Mouse (Mus musculus) heart, embryonic 10.5 days (tissue): Measurements from ENCODE around the gene Cldn19. TPM values are rescaled to one million over a fixed set of nuclear protein-coding genes. Genes with fewer than 3 reads are reported as not detected.

ENCODE experiments used
- DNase-seq: peaks from one replicate; pipeline ENCODE4 v3.0.0-alpha.2; 2017; ENCODE audit warnings: low spot score
- H3K27ac ChIP-seq: fragments of 300-500 bp; sonication (generic); 2 replicates; pipeline ENCODE4 v1.5.1; 2016; ENCODE audit warnings: mild to moderate bottlenecking
- H3K27me3 ChIP-seq: fragments of 300-500 bp; sonication (generic); 2 replicates; pipeline ENCODE4 v1.6.1; 2016; ENCODE audit warnings: mild to moderate bottlenecking; ENCODE audit not compliant: poor library complexity, insufficient read depth, severe bottlenecking
- H3K36me3 ChIP-seq: fragments of 300-500 bp; sonication (generic); 2 replicates; pipeline ENCODE4 v1.6.1; 2016; ENCODE audit warnings: mild to moderate bottlenecking, moderate library complexity
- H3K4me1 ChIP-seq: fragments of 300-500 bp; sonication (generic); 2 replicates; pipeline ENCODE4 v1.6.1; 2016; ENCODE audit warnings: mild to moderate bottlenecking
- H3K4me3 ChIP-seq: fragments of 300-500 bp; sonication (generic); 2 replicates; pipeline ENCODE4 v1.5.1; 2016; ENCODE audit warnings: mild to moderate bottlenecking, moderate library complexity
- H3K9me3 ChIP-seq: fragments of 300-500 bp; sonication (generic); 2 replicates; pipeline ENCODE4 v1.6.1; 2016; ENCODE audit warnings: mild to moderate bottlenecking, moderate library complexity
- WGBS: fragments of 180-500 bp; shearing (Covaris S2); methylation state at CpG from one replicate; pipeline ENCODE4 v1.1.7; 2016; 5-methylcytosine and 5-hydroxymethylcytosine counted together
- polyA plus RNA-seq: library from polyadenylated mRNA; unstranded; fragments of >200 nt; fragmentation: Nextera tagmentation; extraction: Ambion mirVana; gene quantifications from 2 replicates; pipeline ENCODE4 v1.2.1, GENCODE M21; 2016

The Cldn19 gene
- 0.16 TPM in 1 of 2 replicates, not detected in the other for polyA plus RNA-seq

- H3K9me3 ChIP-seq = no peaks in the 10 kb centered on the region
- peak within 1 kb of the TSS; percentile 18; the same call in 1 of the 2 replicates for H3K27ac ChIP-seq
- WGBS = 77% methylated on average over 12 of the region's 12 CpGs
- H3K36me3 ChIP-seq = no peaks in the 10 kb centered on the region
- DNase-seq = no peak
- H3K4me3 ChIP-seq = no peak within 1 kb of the TSS
- peaks cover 9% of the 10 kb centered on the region; the same call in 1 of the 2 replicates for H3K27me3 ChIP-seq
- H3K4me1 ChIP-seq = peaks cover 24% of the 10 kb centered on the region
Observed at GRCm38 (mm10) chr4:119255351-119255750, at the start of gene Cldn19. TSS of gene Cldn19 (plus strand) at chr4:119255414.

- peaks cover 9% of the 10 kb centered on the region for H3K4me1 ChIP-seq
- H3K27me3 ChIP-seq = no peaks in the 10 kb centered on the region
- no peaks in the 10 kb centered on the region for H3K9me3 ChIP-seq
- no peaks in the 10 kb centered on the region for H3K36me3 ChIP-seq
- no peak overlapping the region for H3K27ac ChIP-seq
- WGBS = 72% methylated on average over 8 of the region's 8 CpGs
- no peak overlapping the region for H3K4me3 ChIP-seq
- DNase-seq = no peak
Observed at GRCm38 (mm10) chr4:119216667-119217066, 38.5 kb upstream of the Cldn19 start.

- Histone ChIP-seq H3K36me3 (no peaks in the 10 kb centered on the region), H3K4me3 (0 out of 2 replicates have a peak within 1 kb of the TSS, but pooled peaks have one; percentile 16), H3K27ac (no peak within 1 kb of the TSS), H3K4me1 (peaks cover 9% of the 10 kb centered on the region), H3K9me3 (no peaks in the 10 kb centered on the region), H3K27me3 (no peaks in the 10 kb centered on the region)
- DNase-seq = no peak
- WGBS = 9% methylated on average over 11 of the region's 11 CpGs
Observed at GRCm38 (mm10) chr4:119218169-119218568, 37.0 kb upstream of the Cldn19 start, which contains the start of gene Tmem269. TSS of gene Tmem269 (minus strand) at chr4:119218217.

- Histone ChIP-seq H3K4me3 (no peak overlapping the region), H3K36me3 (peaks cover 49% of the 10 kb centered on the region), H3K9me3 (no peaks in the 10 kb centered on the region), H3K27me3 (no peaks in the 10 kb centered on the region), H3K27ac (no peak overlapping the region), H3K4me1 (no peaks in the 10 kb centered on the region)
- DNase-seq = no peak
- WGBS = 82% methylated on average over 1 of the region's 1 CpGs
Observed at GRCm38 (mm10) chr4:119223696-119224095, 31.5 kb upstream of the Cldn19 start.

- Histone ChIP-seq H3K4me3 (no peak overlapping the region), H3K27ac (no peak overlapping the region), H3K27me3 (no peaks in the 10 kb centered on the region), H3K9me3 (no peaks in the 10 kb centered on the region), H3K4me1 (no peaks in the 10 kb centered on the region), H3K36me3 (peaks cover 49% of the 10 kb centered on the region)
- DNase-seq = no peak
- WGBS = over 99% methylated on average over 3 of the region's 3 CpGs
Observed at GRCm38 (mm10) chr4:119224534-119224933, 30.7 kb upstream of the Cldn19 start.

GRCm38 (mm10) chr4:119225719-119226118 is 29.5 kb upstream of the Cldn19 start:
- Histone ChIP-seq H3K4me1 (no peaks in the 10 kb centered on the region), H3K9me3 (no peaks in the 10 kb centered on the region), H3K36me3 (peaks cover 52% of the 10 kb centered on the region), H3K27ac (no peak overlapping the region), H3K4me3 (no peak overlapping the region), H3K27me3 (no peaks in the 10 kb centered on the region)
- no peak for DNase-seq
- 85% methylated on average over 9 of the region's 9 CpGs for WGBS

- H3K4me1 ChIP-seq = peaks cover 6% of the 10 kb centered on the region; the same call in 1 of the 2 replicates
Observed at GRCm38 (mm10) chr4:119226751-119227150, 28.5 kb upstream of the Cldn19 start.

GRCm38 (mm10) chr4:119232410-119233255 is 22.6 kb upstream of the Cldn19 start, which contains the start of the genes AU022252 and P3h1:
TSS of gene AU022252 (minus strand) at chr4:119232712.
TSS of gene P3h1 (plus strand) at chr4:119232915.
- DNase-seq = peak; percentile 99
- Histone ChIP-seq H3K27me3 (no peaks in the 10 kb centered on the region), H3K4me3 (peak within 1 kb of the TSS; percentile 84), H3K9me3 (no peaks in the 10 kb centered on the region), H3K36me3 (peaks cover 33% of the 10 kb centered on the region), H3K27ac (peak within 1 kb of the TSS; percentile 92), H3K4me1 (peaks cover 18% of the 10 kb centered on the region)
- WGBS = under 1% methylated on average over 71 of the region's 71 CpGs

More at GRCm38 (mm10) chr4:119226751-119227150, 28.5 kb upstream of the Cldn19 start:
- no peaks in the 10 kb centered on the region for H3K9me3 ChIP-seq
- H3K27ac ChIP-seq = no peak overlapping the region
- peaks cover 52% of the 10 kb centered on the region for H3K36me3 ChIP-seq
- no peak for DNase-seq
- no peaks in the 10 kb centered on the region for H3K27me3 ChIP-seq
- H3K4me3 ChIP-seq = no peak overlapping the region
- 91% methylated on average over 11 of the region's 11 CpGs for WGBS

GRCm38 (mm10) chr4:119233256-119233901 is 21.8 kb upstream of the Cldn19 start:
- 0% methylated on average over 36 of the region's 36 CpGs for WGBS
- Histone ChIP-seq H3K36me3 (peaks cover 25% of the 10 kb centered on the region), H3K27me3 (no peaks in the 10 kb centered on the region), H3K9me3 (no peaks in the 10 kb centered on the region), H3K4me3 (peak overlapping the region; percentile 84), H3K27ac (peak overlapping the region; percentile 92), H3K4me1 (peaks cover 18% of the 10 kb centered on the region)
- DNase-seq = peak; percentile 93

GRCm38 (mm10) chr4:119234348-119234747 is 20.9 kb upstream of the Cldn19 start:
- DNase-seq = no peak
- Histone ChIP-seq H3K27me3 (no peaks in the 10 kb centered on the region), H3K27ac (peak overlapping the region; percentile 92), H3K4me3 (peak overlapping the region; percentile 84), H3K36me3 (peaks cover 24% of the 10 kb centered on the region), H3K4me1 (peaks cover 20% of the 10 kb centered on the region), H3K9me3 (no peaks in the 10 kb centered on the region)
- 58% methylated on average over 3 of the region's 3 CpGs for WGBS

- Histone ChIP-seq H3K4me1 (peaks cover 28% of the 10 kb centered on the region), H3K9me3 (no peaks in the 10 kb centered on the region), H3K27ac (no peak overlapping the region), H3K4me3 (no peak overlapping the region), H3K36me3 (peaks cover 55% of the 10 kb centered on the region), H3K27me3 (no peaks in the 10 kb centered on the region)
- 74% methylated on average over 3 of the region's 3 CpGs for WGBS
- no peak for DNase-seq
Observed at GRCm38 (mm10) chr4:119238661-119239060, 16.6 kb upstream of the Cldn19 start.

- DNase-seq = no peak
- Histone ChIP-seq H3K9me3 (no peaks in the 10 kb centered on the region), H3K36me3 (peaks cover 61% of the 10 kb centered on the region), H3K27me3 (no peaks in the 10 kb centered on the region), H3K4me3 (no peak overlapping the region), H3K4me1 (peaks cover 24% of the 10 kb centered on the region), H3K27ac (peak overlapping the region; percentile 74)
- 41% methylated on average over 12 of the region's 12 CpGs for WGBS
Observed at GRCm38 (mm10) chr4:119239181-119239682, 16.0 kb upstream of the Cldn19 start.

- Histone ChIP-seq H3K27ac (no peak overlapping the region), H3K4me3 (no peak overlapping the region), H3K27me3 (no peaks in the 10 kb centered on the region), H3K4me1 (peaks cover 27% of the 10 kb centered on the region), H3K9me3 (no peaks in the 10 kb centered on the region), H3K36me3 (peaks cover 73% of the 10 kb centered on the region)
- DNase-seq = no peak
- WGBS = 77% methylated on average over 14 of the region's 14 CpGs
Observed at GRCm38 (mm10) chr4:119241664-119242063, 13.6 kb upstream of the Cldn19 start.
